Mouse (Mus musculus) neural tube, embryonic 15.5 days (tissue): ENCODE results near the gene Fndc4. TPM values are rescaled to one million over a fixed set of nuclear protein-coding genes. Genes with fewer than 3 reads are reported as not detected.

Experiments
- ATAC-seq: fragments of 200-750 bp; cut with Nextera tagmentation; 2 replicates; pipeline ENCODE4 v1.8.0; 2017; ENCODE audit warnings: mild to moderate bottlenecking, moderate TSS enrichment, moderate library complexity; ENCODE audit not compliant: low FRiP score
- H3K27ac ChIP-seq: fragments of 300-500 bp; sonication (generic); replicated peaks from 2 replicates; pipeline ENCODE4 v1.5.1; 2015; ENCODE audit warnings: mild to moderate bottlenecking, inconsistent platforms
- H3K27me3 ChIP-seq: fragments of 300-500 bp; sonication (generic); replicated peaks from 2 replicates; pipeline ENCODE4 v1.6.1; 2015; ENCODE audit warnings: inconsistent platforms
- H3K36me3 ChIP-seq: fragments of 300-500 bp; sonication (generic); 2 replicates; pipeline ENCODE4 v1.6.1; 2015; ENCODE audit warnings: inconsistent platforms
- H3K4me1 ChIP-seq: fragments of 300-500 bp; sonication (generic); 2 replicates; pipeline ENCODE4 v1.6.1; 2015; ENCODE audit warnings: inconsistent platforms
- H3K4me2 ChIP-seq: fragments of 300-500 bp; sonication (generic); 2 replicates; pipeline ENCODE4 v1.6.1; 2015; ENCODE audit warnings: inconsistent platforms, mild to moderate bottlenecking, moderate library complexity
- H3K4me3 ChIP-seq: fragments of 300-500 bp; sonication (generic); replicated peaks from 2 replicates; pipeline ENCODE4 v1.5.1; 2015; ENCODE audit warnings: mild to moderate bottlenecking, inconsistent platforms
- H3K9ac ChIP-seq: fragments of 300-500 bp; sonication (generic); replicated peaks from 2 replicates; pipeline ENCODE4 v1.6.1; 2015; ENCODE audit warnings: mild to moderate bottlenecking, inconsistent platforms
- H3K9me3 ChIP-seq: fragments of 300-500 bp; sonication (generic); replicated peaks from 2 replicates; pipeline ENCODE4 v1.6.1; 2016; ENCODE audit warnings: inconsistent platforms
- WGBS: fragments of 180-500 bp; shearing (Covaris S2); methylation state at CpG from one replicate; pipeline ENCODE4 v1.1.7; 2015; ENCODE audit warnings: mixed read lengths; 5-methylcytosine and 5-hydroxymethylcytosine counted together
- polyA plus RNA-seq: library from polyadenylated mRNA; unstranded; fragments of >200 nt; fragmentation: Nextera tagmentation; extraction: Ambion mirVana; gene quantifications from 2 replicates; pipeline ENCODE4 v1.2.1, GENCODE M21; 2015

Fndc4 gene
- polyA plus RNA-seq, 1 experiment from 2014 or later: 129 TPM

GRCm38 (mm10) chr5:31255381-31255780 lies 40.5 kb downstream of the Fndc4 start:
- H3K36me3 ChIP-seq: peaks cover 82% of the 10 kb centered on the region
- no peaks in the 10 kb centered on the region for H3K9me3 ChIP-seq
- ATAC-seq: no peak
- H3K9ac ChIP-seq: no peak overlapping the region
- 94% methylated on average over 2 of the region's 2 CpGs for WGBS
- H3K27me3 ChIP-seq: no peaks in the 10 kb centered on the region
- H3K27ac ChIP-seq: no peak overlapping the region
- H3K4me1 ChIP-seq: peaks cover 9% of the 10 kb centered on the region; the same call in 1 of the 2 replicates
- H3K4me2 ChIP-seq: no peak overlapping the region
- H3K4me3 ChIP-seq: no peak overlapping the region

- H3K9me3 ChIP-seq: no peaks in the 10 kb centered on the region
- ATAC-seq: no peak
- 84% methylated on average over 8 of the region's 8 CpGs for WGBS
- H3K9ac ChIP-seq: no peak overlapping the region
- no peak overlapping the region for H3K27ac ChIP-seq
- no peak overlapping the region for H3K4me2 ChIP-seq
- H3K36me3 ChIP-seq: peaks cover 82% of the 10 kb centered on the region
- H3K4me3 ChIP-seq: no peak overlapping the region
- peaks cover 9% of the 10 kb centered on the region; the same call in 1 of the 2 replicates for H3K4me1 ChIP-seq
- H3K27me3 ChIP-seq: no peaks in the 10 kb centered on the region
Observed at GRCm38 (mm10) chr5:31254901-31255300, 41.0 kb downstream of the Fndc4 start.

- Histone ChIP-seq H3K4me2 (no peak overlapping the region), H3K36me3 (peaks cover 82% of the 10 kb centered on the region), H3K9ac (no peak overlapping the region), H3K4me3 (no peak overlapping the region), H3K4me1 (peaks cover 9% of the 10 kb centered on the region; the same call in 1 of the 2 replicates), H3K27ac (no peak overlapping the region), H3K27me3 (no peaks in the 10 kb centered on the region), H3K9me3 (no peaks in the 10 kb centered on the region)
- ATAC-seq: no peak
- 80% methylated on average over 7 of the region's 7 CpGs for WGBS
Observed at GRCm38 (mm10) chr5:31254452-31254851, 41.4 kb downstream of the Fndc4 start.

GRCm38 (mm10) chr5:31253806-31254205 lies 42.1 kb downstream of the Fndc4 start:
- Histone ChIP-seq H3K4me1 (peaks cover 9% of the 10 kb centered on the region; the same call in 1 of the 2 replicates), H3K4me2 (no peak overlapping the region), H3K9ac (no peak overlapping the region), H3K9me3 (no peaks in the 10 kb centered on the region), H3K4me3 (no peak overlapping the region), H3K27me3 (no peaks in the 10 kb centered on the region), H3K36me3 (peaks cover 81% of the 10 kb centered on the region), H3K27ac (no peak overlapping the region)
- WGBS: 97% methylated on average over 8 of the region's 8 CpGs
- ATAC-seq: no peak

GRCm38 (mm10) chr5:31252795-31253545 lies 42.9 kb downstream of the Fndc4 start:
- 85% methylated on average over 16 of the region's 16 CpGs for WGBS
- no peak for ATAC-seq
- Histone ChIP-seq H3K9ac (no peak overlapping the region), H3K36me3 (peaks cover 89% of the 10 kb centered on the region), H3K27ac (no peak overlapping the region), H3K4me1 (peaks cover 9% of the 10 kb centered on the region; the same call in 1 of the 2 replicates), H3K9me3 (no peaks in the 10 kb centered on the region), H3K4me2 (no peak overlapping the region; the same call in 1 of the 2 replicates), H3K4me3 (no peak overlapping the region; the same call in 1 of the 2 replicates), H3K27me3 (no peaks in the 10 kb centered on the region)

GRCm38 (mm10) chr5:31252151-31252550 lies 43.7 kb downstream of the Fndc4 start:
- Histone ChIP-seq H3K27me3 (no peaks in the 10 kb centered on the region), H3K9me3 (no peaks in the 10 kb centered on the region), H3K4me2 (peak overlapping the region; percentile 42), H3K27ac (no peak overlapping the region), H3K36me3 (peaks cover 90% of the 10 kb centered on the region), H3K4me3 (peak overlapping the region; percentile 9; the same call in 1 of the 2 replicates), H3K9ac (no peak overlapping the region), H3K4me1 (peaks cover 9% of the 10 kb centered on the region; the same call in 1 of the 2 replicates)
- ATAC-seq: 0 out of 2 replicates have a peak, but pooled peaks have one; percentile 4
- WGBS: 51% methylated on average over 10 of the region's 10 CpGs

GRCm38 (mm10) chr5:31251541-31252101 lies 44.3 kb downstream of the Fndc4 start, which contains the start of gene Krtcap3:
Gene Krtcap3 (plus strand): TSS chr5:31251691.
- Histone ChIP-seq H3K27ac (no peak within 1 kb of the TSS), H3K36me3 (peaks cover 92% of the 10 kb centered on the region), H3K9ac (0 out of 2 replicates have a peak within 1 kb of the TSS, but pooled peaks have one; percentile 3), H3K4me1 (peaks cover 9% of the 10 kb centered on the region; the same call in 1 of the 2 replicates), H3K4me2 (peak within 1 kb of the TSS; percentile 42), H3K27me3 (no peaks in the 10 kb centered on the region), H3K9me3 (no peaks in the 10 kb centered on the region), H3K4me3 (peak within 1 kb of the TSS; percentile 9; the same call in 1 of the 2 replicates)
- WGBS: 18% methylated on average over 47 of the region's 47 CpGs
- ATAC-seq: peak; percentile 52

- ATAC-seq: 0 out of 2 replicates have a peak, but pooled peaks have one; percentile 25
- no peak overlapping the region for H3K9ac ChIP-seq
Observed at GRCm38 (mm10) chr5:31250716-31251115, 45.2 kb downstream of the Fndc4 start.

More at GRCm38 (mm10) chr5:31250716-31251115, 45.2 kb downstream of the Fndc4 start:
- H3K9me3 ChIP-seq: no peaks in the 10 kb centered on the region
- no peak overlapping the region for H3K4me2 ChIP-seq
- H3K36me3 ChIP-seq: peaks cover 94% of the 10 kb centered on the region
- H3K27me3 ChIP-seq: no peaks in the 10 kb centered on the region
- H3K4me3 ChIP-seq: no peak overlapping the region
- peaks cover 9% of the 10 kb centered on the region; the same call in 1 of the 2 replicates for H3K4me1 ChIP-seq
- no peak overlapping the region for H3K27ac ChIP-seq
- 79% methylated on average over 4 of the region's 4 CpGs for WGBS

Other genes starting within 250 kb of the Fndc4 start
- 173 and 179 TPM in 2 replicates for gene Atraid, start 247.8 kb downstream of the Fndc4 start, polyA plus RNA-seq
- gene Slc5a6, start 247.2 kb downstream of the Fndc4 start, polyA plus RNA-seq: 16.7 and 17.8 TPM in 2 replicates
- gene Cad, start 241.3 kb downstream of the Fndc4 start, polyA plus RNA-seq: 11.6 and 13.5 TPM in 2 replicates
- not detected in 2 replicates for gene Dnajc5g, start 189.8 kb downstream of the Fndc4 start, polyA plus RNA-seq
- 44.9 and 55.5 TPM in 2 replicates for gene Slc30a3, start 187.8 kb downstream of the Fndc4 start, polyA plus RNA-seq
- gene Trim54, start 179.4 kb downstream of the Fndc4 start, polyA plus RNA-seq: 0.33 and 1.5 TPM in 2 replicates
- 0.41 TPM in 1 of 2 replicates, not detected in the other for gene Ucn, start 157.3 kb downstream of the Fndc4 start, polyA plus RNA-seq
- gene Mpv17, start 141.8 kb downstream of the Fndc4 start, polyA plus RNA-seq: 57.4 and 58.0 TPM in 2 replicates
- gene Gm29609, start 116.2 kb downstream of the Fndc4 start, polyA plus RNA-seq: 1.5 and 1.9 TPM in 2 replicates
- gene Gtf3c2, start 115.9 kb downstream of the Fndc4 start, polyA plus RNA-seq: 54.0 and 61.9 TPM in 2 replicates
- gene Snx17, start 102.9 kb downstream of the Fndc4 start, polyA plus RNA-seq: 111 and 120 TPM in 2 replicates
- gene Eif2b4, start 102.7 kb downstream of the Fndc4 start, polyA plus RNA-seq: 86.8 and 90.4 TPM in 2 replicates
- 14.2 and 14.9 TPM in 2 replicates for gene Zfp513, start 93.8 kb downstream of the Fndc4 start, polyA plus RNA-seq
- gene Ppm1g, start 75.4 kb downstream of the Fndc4 start, polyA plus RNA-seq: 167 and 173 TPM in 2 replicates
- gene Nrbp1, start 55.2 kb downstream of the Fndc4 start, polyA plus RNA-seq: 166 and 168 TPM in 2 replicates
- gene Gm9970, start 54.8 kb downstream of the Fndc4 start, polyA plus RNA-seq: 0.36 and 0.51 TPM in 2 replicates
- gene Krtcap3, start 44.4 kb downstream of the Fndc4 start, polyA plus RNA-seq: 3.0 and 11.2 TPM in 2 replicates
- 28.9 and 30.4 TPM in 2 replicates for gene Ift172, start 5.0 kb downstream of the Fndc4 start, polyA plus RNA-seq
- gene Gckr, start 1.4 kb upstream of the Fndc4 start, polyA plus RNA-seq: 0.10 and 0.24 TPM in 2 replicates
- 97.9 and 110 TPM in 2 replicates for gene Zfp512, start 156.4 kb upstream of the Fndc4 start, polyA plus RNA-seq
- not detected in 2 replicates for gene 4930548H24Rik, start 189.7 kb upstream of the Fndc4 start, polyA plus RNA-seq
- gene Gpn1, start 198.7 kb upstream of the Fndc4 start, polyA plus RNA-seq: 76.5 and 80.8 TPM in 2 replicates
- gene Slc4a1ap, start 230.9 kb upstream of the Fndc4 start, polyA plus RNA-seq: 32.4 and 38.1 TPM in 2 replicates
- gene Supt7l, start 231.7 kb upstream of the Fndc4 start, polyA plus RNA-seq: 25.5 and 26.0 TPM in 2 replicates